Mouse (Mus musculus) monocyte, adult 2 months (primary cell): Measurements from ENCODE around the gene Etnk1.
"Not testable (repeated sequence)": the region's sequence is repeated elsewhere in the genome, so short reads cannot be mapped to it uniquely, and the experiment has no call there.

Experiments
- DNase-seq, 2 experiments: peaks; one replicate each; pipeline ENCODE4 v3.0.0; 2022; ENCODE audit warnings: low spot score in 2 of 2, low read depth in 1 of 2

Etnk1 gene

GRCm38 (mm10) chr6:143166452-143167357 is at the start of gene Etnk1:
TSS of gene Etnk1 (plus strand) at chr6:143167221.
- DNase-seq: peak; percentile 72 to 91

- DNase-seq: no peak
Observed at GRCm38 (mm10) chr6:143119325-143119724, 47.7 kb upstream of the Etnk1 start.

GRCm38 (mm10) chr6:143125721-143126120 is 41.3 kb upstream of the Etnk1 start:
- DNase-seq: no peak

GRCm38 (mm10) chr6:143129466-143129865 is 37.6 kb upstream of the Etnk1 start:
- DNase-seq: no peak

- DNase-seq: no peak
Observed at GRCm38 (mm10) chr6:143129952-143130351, 37.1 kb upstream of the Etnk1 start.

- DNase-seq: no peak
Observed at GRCm38 (mm10) chr6:143130411-143130810, 36.6 kb upstream of the Etnk1 start.

GRCm38 (mm10) chr6:143131895-143132652 is 34.9 kb upstream of the Etnk1 start:
- no peak for DNase-seq

- no peak for DNase-seq
Observed at GRCm38 (mm10) chr6:143133150-143133549, 33.9 kb upstream of the Etnk1 start.

GRCm38 (mm10) chr6:143135097-143135496 is 31.9 kb upstream of the Etnk1 start:
- no peak for DNase-seq

GRCm38 (mm10) chr6:143136688-143137087 is 30.3 kb upstream of the Etnk1 start:
- no peak for DNase-seq

- no peak for DNase-seq
Observed at GRCm38 (mm10) chr6:143137341-143137740, 29.7 kb upstream of the Etnk1 start.

- DNase-seq: no peak
Observed at GRCm38 (mm10) chr6:143139417-143139816, 27.6 kb upstream of the Etnk1 start.

GRCm38 (mm10) chr6:143140884-143141283 is 26.1 kb upstream of the Etnk1 start:
- no peak for DNase-seq

GRCm38 (mm10) chr6:143141624-143142592 is 25.1 kb upstream of the Etnk1 start:
- not testable (repeated sequence) for DNase-seq

GRCm38 (mm10) chr6:143142861-143143260 is 24.2 kb upstream of the Etnk1 start:
- no peak for DNase-seq

- DNase-seq: no peak
Observed at GRCm38 (mm10) chr6:143143321-143143720, 23.7 kb upstream of the Etnk1 start.

GRCm38 (mm10) chr6:143143775-143144273 is 23.2 kb upstream of the Etnk1 start:
- no peak for DNase-seq

GRCm38 (mm10) chr6:143144556-143144955 is 22.5 kb upstream of the Etnk1 start:
- no peak for DNase-seq

- DNase-seq: no peak
Observed at GRCm38 (mm10) chr6:143145051-143145450, 22.0 kb upstream of the Etnk1 start.

- peak; percentile 24 to 34 for DNase-seq
Observed at GRCm38 (mm10) chr6:143146756-143147155, 20.3 kb upstream of the Etnk1 start.

GRCm38 (mm10) chr6:143148868-143149267 is 18.2 kb upstream of the Etnk1 start:
- DNase-seq: no peak
